Mouse (Mus musculus) C2C12 (cell line): ENCODE results near the gene Tcerg1l.

Source experiments
- CEBPB ChIP-seq: IDR thresholded peaks from one replicate; pipeline ENCODE4 v1.6.1; 2011; ENCODE audit warnings: low read depth, mild to moderate bottlenecking, control low read depth, moderate library complexity
- CTCF ChIP-seq: IDR thresholded peaks from one replicate; pipeline ENCODE4 v1.5.1; 2011; ENCODE audit not compliant: control insufficient read depth, insufficient read depth, insufficient read length
- MAX ChIP-seq: IDR thresholded peaks from one replicate; pipeline ENCODE4 v1.6.1; 2011; ENCODE audit warnings: mild to moderate bottlenecking, control low read depth
- MYOD1 ChIP-seq: IDR thresholded peaks from one replicate; pipeline ENCODE4 v1.6.1; 2011; ENCODE audit warnings: low read depth; ENCODE audit not compliant: control insufficient read depth, insufficient read length
- MYOG ChIP-seq: IDR thresholded peaks from one replicate; pipeline ENCODE4 v1.6.1; 2011; ENCODE audit not compliant: control insufficient read depth, insufficient read length; ENCODE audit errors: extremely low read depth
- USF1 ChIP-seq: IDR thresholded peaks from one replicate; pipeline ENCODE4 v1.6.1; 2011; ENCODE audit warnings: low read depth, mild to moderate bottlenecking, control low read depth, moderate library complexity

- TF ChIP-seq CTCF, result no peak
- no peak for TF ChIP-seq MYOG
- TF ChIP-seq MAX, result no peak
- TF ChIP-seq MYOD1, result no peak
- TF ChIP-seq USF1, result no peak
- no peak for TF ChIP-seq CEBPB
Observed at GRCm38 (mm10) chr7:138214710-138215109, 182.8 kb downstream of the Tcerg1l start.
